Mouse (Mus musculus) hindbrain, embryonic 10.5 days (tissue): ENCODE results near the gene Mfsd4b2. TPM values are rescaled to one million over a fixed set of nuclear protein-coding genes. Genes with fewer than 3 reads are reported as not detected.
"Not testable (repeated sequence)": the region's sequence is repeated elsewhere in the genome, so short reads cannot be mapped to it uniquely, and the experiment has no call there.

ENCODE experiments used
- DNase-seq: peaks from one replicate; pipeline ENCODE4 v3.0.0-alpha.2; 2017; ENCODE audit warnings: low spot score
- H3K27ac ChIP-seq: fragments of 300-500 bp; sonication (generic); 2 replicates; pipeline ENCODE4 v1.5.1; 2016; ENCODE audit warnings: mild to moderate bottlenecking, moderate library complexity
- H3K27me3 ChIP-seq: fragments of 300-500 bp; sonication (generic); 2 replicates; pipeline ENCODE4 v1.6.1; 2016; ENCODE audit warnings: mild to moderate bottlenecking; ENCODE audit not compliant: poor library complexity, insufficient read depth, severe bottlenecking
- H3K36me3 ChIP-seq: fragments of 300-500 bp; sonication (generic); 2 replicates; pipeline ENCODE4 v1.6.1; 2016; ENCODE audit warnings: mild to moderate bottlenecking, moderate library complexity
- H3K4me1 ChIP-seq: fragments of 300-500 bp; sonication (generic); replicated peaks from 2 replicates; pipeline ENCODE4 v1.6.1; 2016; ENCODE audit warnings: mild to moderate bottlenecking
- H3K4me3 ChIP-seq: fragments of 300-500 bp; sonication (generic); 2 replicates; pipeline ENCODE4 v1.5.1; 2016; ENCODE audit warnings: mild to moderate bottlenecking, moderate library complexity
- H3K9me3 ChIP-seq: fragments of 300-500 bp; sonication (generic); 2 replicates; pipeline ENCODE4 v1.6.1; 2016; ENCODE audit warnings: mild to moderate bottlenecking, moderate library complexity
- WGBS: fragments of 180-500 bp; shearing (Covaris S2); methylation state at CpG from one replicate; pipeline ENCODE4 v1.1.7; 2016; 5-methylcytosine and 5-hydroxymethylcytosine counted together
- polyA plus RNA-seq: library from polyadenylated mRNA; unstranded; fragments of >200 nt; fragmentation: Nextera tagmentation; extraction: Ambion mirVana; gene quantifications from 2 replicates; pipeline ENCODE4 v1.2.1, GENCODE M21; 2016

The Mfsd4b2 gene
- polyA plus RNA-seq, 1 experiment from 2014 or later: not detected

GRCm38 (mm10) chr10:39924556-39924955, 2.2 kb downstream of the Mfsd4b2 start:
- WGBS: 74% methylated on average over 8 of the region's 8 CpGs
- not testable (repeated sequence) for DNase-seq

GRCm38 (mm10) chr10:39912616-39913015, 14.1 kb downstream of the Mfsd4b2 start:
- Histone ChIP-seq H3K27ac (no peak overlapping the region), H3K36me3 (no peaks in the 10 kb centered on the region), H3K4me3 (no peak overlapping the region), H3K4me1 (no peaks in the 10 kb centered on the region), H3K9me3 (no peaks in the 10 kb centered on the region), H3K27me3 (no peaks in the 10 kb centered on the region)
- no peak for DNase-seq

More at GRCm38 (mm10) chr10:39924556-39924955, 2.2 kb downstream of the Mfsd4b2 start:
- H3K4me3 ChIP-seq, H3K27ac ChIP-seq, H3K9me3 ChIP-seq, H3K36me3 ChIP-seq: not testable (repeated sequence)
- Histone ChIP-seq H3K4me1 (peaks cover 10% of the 10 kb centered on the region), H3K27me3 (peaks cover 35% of the 10 kb centered on the region)

- H3K4me1 ChIP-seq: 0 out of 2 replicates have a peak, but pooled peaks cover 2% of the 10 kb centered on the region
- H3K4me3 ChIP-seq: no peak overlapping the region
- no peaks in the 10 kb centered on the region for H3K36me3 ChIP-seq
- no peaks in the 10 kb centered on the region for H3K9me3 ChIP-seq
- H3K27me3 ChIP-seq: no peaks in the 10 kb centered on the region
- no peak overlapping the region for H3K27ac ChIP-seq
- DNase-seq: no peak
- WGBS: 78% methylated on average over 13 of the region's 13 CpGs
Observed at GRCm38 (mm10) chr10:39908768-39909441, 17.8 kb downstream of the Mfsd4b2 start.

GRCm38 (mm10) chr10:39906799-39907658, 19.7 kb downstream of the Mfsd4b2 start:
- 0 out of 2 replicates have a peak, but pooled peaks cover 2% of the 10 kb centered on the region for H3K4me1 ChIP-seq
- H3K9me3 ChIP-seq: no peaks in the 10 kb centered on the region
- H3K36me3 ChIP-seq: no peaks in the 10 kb centered on the region
- no peak overlapping the region for H3K27ac ChIP-seq
- DNase-seq: no peak
- no peaks in the 10 kb centered on the region for H3K27me3 ChIP-seq
- WGBS: 83% methylated on average over 10 of the region's 10 CpGs
- H3K4me3 ChIP-seq: no peak overlapping the region

- Histone ChIP-seq H3K27me3 (no peaks in the 10 kb centered on the region), H3K9me3 (no peaks in the 10 kb centered on the region), H3K4me1 (peaks cover 8% of the 10 kb centered on the region), H3K36me3 (no peaks in the 10 kb centered on the region), H3K27ac (no peak overlapping the region), H3K4me3 (no peak overlapping the region)
- no peak for DNase-seq
- WGBS: 79% methylated on average over 3 of the region's 3 CpGs
Observed at GRCm38 (mm10) chr10:39904191-39904590, 22.5 kb downstream of the Mfsd4b2 start.

- Histone ChIP-seq H3K4me3 (peak within 1 kb of the TSS; percentile 73), H3K27me3 (no peaks in the 10 kb centered on the region), H3K9me3 (0 out of 2 replicates have a peak, but pooled peaks cover 3% of the 10 kb centered on the region), H3K36me3 (no peaks in the 10 kb centered on the region), H3K4me1 (peaks cover 16% of the 10 kb centered on the region), H3K27ac (peak within 1 kb of the TSS; percentile 95)
- DNase-seq: peak; percentile 94
- WGBS: under 1% methylated on average over 41 of the region's 41 CpGs
Observed at GRCm38 (mm10) chr10:39898874-39899371, 27.8 kb downstream of the Mfsd4b2 start, which contains the start of gene Mfsd4b4. Gene Mfsd4b4, minus strand, starts transcription at chr10:39899238.

GRCm38 (mm10) chr10:39896503-39896902, 30.2 kb downstream of the Mfsd4b2 start:
- Histone ChIP-seq H3K36me3 (peaks cover 2% of the 10 kb centered on the region; the same call in 1 of the 2 replicates), H3K27ac (no peak overlapping the region), H3K9me3 (0 out of 2 replicates have a peak, but pooled peaks cover 3% of the 10 kb centered on the region), H3K4me3 (no peak overlapping the region), H3K27me3 (no peaks in the 10 kb centered on the region), H3K4me1 (peaks cover 16% of the 10 kb centered on the region)
- 81% methylated on average over 5 of the region's 5 CpGs for WGBS
- DNase-seq: no peak

GRCm38 (mm10) chr10:39893702-39894697, 32.7 kb downstream of the Mfsd4b2 start:
- WGBS: 76% methylated on average over 11 of the region's 11 CpGs
- peaks cover 5% of the 10 kb centered on the region; the same call in 1 of the 2 replicates for H3K36me3 ChIP-seq

GRCm38 (mm10) chr10:39888621-39889020, 38.1 kb downstream of the Mfsd4b2 start:
- Histone ChIP-seq H3K4me1 (no peaks in the 10 kb centered on the region), H3K4me3 (no peak overlapping the region), H3K27me3 (no peaks in the 10 kb centered on the region), H3K9me3 (no peaks in the 10 kb centered on the region), H3K36me3 (peaks cover 5% of the 10 kb centered on the region; the same call in 1 of the 2 replicates), H3K27ac (no peak overlapping the region)
- 67% methylated on average over 3 of the region's 3 CpGs for WGBS
- no peak for DNase-seq

More at GRCm38 (mm10) chr10:39893702-39894697, 32.7 kb downstream of the Mfsd4b2 start:
- Histone ChIP-seq H3K4me1 (peaks cover 8% of the 10 kb centered on the region), H3K9me3 (0 out of 2 replicates have a peak, but pooled peaks cover 3% of the 10 kb centered on the region), H3K27me3 (no peaks in the 10 kb centered on the region), H3K4me3 (no peak overlapping the region), H3K27ac (no peak overlapping the region)
- no peak for DNase-seq
